Mouse (Mus musculus): ENCODE data around the gene Ces1b. TPM values are rescaled to one million over a fixed set of nuclear protein-coding genes. Genes with fewer than 3 reads are reported as not detected.

The Ces1b gene
- total and polyA plus RNA-seq, 2 experiments from 2014 or later: not detected

GRCm38 (mm10) chr8:93011439-93011838, 68.4 kb downstream of the Ces1b start:
- Histone ChIP-seq H3K27me3 (ENCODE audit: insufficient read depth, low read length) (no peaks in the 10 kb centered on the region), H3K4me3 (ENCODE audit: low read depth, low read length) (no peak overlapping the region), H3K27ac (ENCODE audit: low read depth, low read length) (no peak overlapping the region), H3K36me3 (ENCODE audit: insufficient read depth) (no peaks in the 10 kb centered on the region), H3K4me1 (ENCODE audit: insufficient read depth) (no peaks in the 10 kb centered on the region), H3K9me3 (ENCODE audit: low read length) (no peaks in the 10 kb centered on the region), H3K4me2 (ENCODE audit: low read depth) (no peak overlapping the region), H3K9ac (no peak overlapping the region)
- 6% methylated on average over 9 of the region's 9 CpGs for WGBS
- DNase-seq (peak; percentile 92), ATAC-seq (peak; percentile 84)
- peak; percentile 98 for TF ChIP-seq CTCF (IDR thresholded peaks at IDR 0.05; ENCODE audit: low read depth)

- Histone ChIP-seq H3K4me2 (ENCODE audit: low read depth) (no peak overlapping the region), H3K4me3 (ENCODE audit: low read depth, low read length) (no peak overlapping the region), H3K9ac (no peak overlapping the region), H3K27ac (ENCODE audit: low read depth, low read length) (no peak overlapping the region), H3K27me3 (ENCODE audit: insufficient read depth, low read length) (no peaks in the 10 kb centered on the region), H3K9me3 (ENCODE audit: low read length) (no peaks in the 10 kb centered on the region), H3K4me1 (ENCODE audit: insufficient read depth) (no peaks in the 10 kb centered on the region), H3K36me3 (ENCODE audit: insufficient read depth) (no peaks in the 10 kb centered on the region)
- WGBS: 28% methylated on average over 5 of the region's 5 CpGs
- 0 out of 2 replicates have a peak, but pooled peaks have one; percentile 18 for ATAC-seq
- peak; percentile 73 for TF ChIP-seq CTCF (IDR thresholded peaks at IDR 0.05; ENCODE audit: low read depth)
- peak; percentile 84 for DNase-seq
Measured at GRCm38 (mm10) chr8:93010286-93010685, 69.5 kb downstream of the Ces1b start.

Other genes with a start within 250 kb of the Ces1b start
- 7.2 and 10.3 TPM in 2 replicates for gene Lpcat2, start 224.7 kb downstream of the Ces1b start, total RNA-seq (2014; rRNA removed)
- gene Lpcat2, start 224.7 kb downstream of the Ces1b start, polyA plus RNA-seq (2015; fragmentation: Nextera tagmentation; extraction: Ambion mirVana): 7.3 and 9.8 TPM in 2 replicates
- 1.2 and 1.8 TPM in 2 replicates for gene Capns2, start 178.6 kb downstream of the Ces1b start, total RNA-seq (2014; rRNA removed)
- not detected in 2 replicates for gene Capns2, start 178.6 kb downstream of the Ces1b start, polyA plus RNA-seq (2015; fragmentation: Nextera tagmentation; extraction: Ambion mirVana)
- 0.08 TPM in 1 of 2 replicates, not detected in the other for gene Slc6a2, start 119.9 kb downstream of the Ces1b start, total RNA-seq (2014; rRNA removed)
- not detected in 2 replicates for gene Slc6a2, start 119.9 kb downstream of the Ces1b start, polyA plus RNA-seq (2015; fragmentation: Nextera tagmentation; extraction: Ambion mirVana)
- gene Ces1a, start 31.8 kb downstream of the Ces1b start, total RNA-seq (2014; rRNA removed): not detected in 2 replicates
- gene Ces1a, start 31.8 kb downstream of the Ces1b start, polyA plus RNA-seq (2015; fragmentation: Nextera tagmentation; extraction: Ambion mirVana): not detected in 2 replicates
- not detected in 2 replicates for gene Ces1c, start 51.3 kb upstream of the Ces1b start, total RNA-seq (2014; rRNA removed)
- not detected in 2 replicates for gene Ces1c, start 51.3 kb upstream of the Ces1b start, polyA plus RNA-seq (2015; fragmentation: Nextera tagmentation; extraction: Ambion mirVana)
- 0.15 TPM in 1 of 2 replicates, not detected in the other for gene Ces1d, start 117.8 kb upstream of the Ces1b start, total RNA-seq (2014; rRNA removed)
- gene Ces1d, start 117.8 kb upstream of the Ces1b start, polyA plus RNA-seq (2015; fragmentation: Nextera tagmentation; extraction: Ambion mirVana): 0.29 TPM in 1 of 2 replicates, not detected in the other
- not detected in 2 replicates for gene Ces1e, start 149.6 kb upstream of the Ces1b start, total RNA-seq (2014; rRNA removed)
- gene Ces1e, start 149.6 kb upstream of the Ces1b start, polyA plus RNA-seq (2015; fragmentation: Nextera tagmentation; extraction: Ambion mirVana): not detected in 2 replicates
- not detected in 2 replicates for gene Ces1f, start 199.7 kb upstream of the Ces1b start, total RNA-seq (2014; rRNA removed)
- gene Ces1f, start 199.7 kb upstream of the Ces1b start, polyA plus RNA-seq (2015; fragmentation: Nextera tagmentation; extraction: Ambion mirVana): not detected in 2 replicates

Measured in forebrain, postnatal 0 days (tissue).